Mouse (Mus musculus): ENCODE measurements at regions not wholly inside any gene's neighbourhood (a gene's known extent, or its start where the extent isn't known, plus 50 kb on each side); places are given as distances from the start of the nearest gene placed in this dataset.

- no peak for DNase-seq
These were observed 572.6 kb upstream of the Robo2 start for GRCm38 (mm10) chr16:74984207-74984606.

GRCm38 (mm10) chr16:74966099-74966498, 554.5 kb upstream of the Robo2 start:
- DNase-seq, result no peak

- DNase-seq, result no peak
These were observed 518.1 kb upstream of the Robo2 start for GRCm38 (mm10) chr16:74929739-74930138.

GRCm38 (mm10) chr16:74900835-74901234, 489.2 kb upstream of the Robo2 start:
- no peak for DNase-seq

GRCm38 (mm10) chr16:74887724-74888123, 476.1 kb upstream of the Robo2 start:
- no peak for DNase-seq

- DNase-seq, result no peak
These were observed 467.0 kb upstream of the Robo2 start for GRCm38 (mm10) chr16:74878603-74879002.

- DNase-seq, result no peak
These were observed 462.1 kb upstream of the Robo2 start for GRCm38 (mm10) chr16:74873756-74874155.

- no peak for DNase-seq
These were observed 446.1 kb upstream of the Robo2 start for GRCm38 (mm10) chr16:74857752-74858151.

- no peak for DNase-seq
These were observed 428.4 kb upstream of the Robo2 start for GRCm38 (mm10) chr16:74840006-74840405.

- no peak for DNase-seq
These were observed 402.8 kb upstream of the Robo2 start for GRCm38 (mm10) chr16:74814386-74814785.

GRCm38 (mm10) chr16:74809154-74809825, 397.7 kb upstream of the Robo2 start:
- no peak for DNase-seq

GRCm38 (mm10) chr16:74806775-74807174, 395.1 kb upstream of the Robo2 start:
- DNase-seq, result no peak

- DNase-seq, result peak; percentile 21
These were observed 389.7 kb upstream of the Robo2 start for GRCm38 (mm10) chr16:74801296-74801695.

- no peak for DNase-seq
These were observed 384.7 kb upstream of the Robo2 start for GRCm38 (mm10) chr16:74796303-74796653.

GRCm38 (mm10) chr16:74795360-74796302, 384.0 kb upstream of the Robo2 start:
- DNase-seq, result no peak

- no peak for DNase-seq
These were observed 373.9 kb upstream of the Robo2 start for GRCm38 (mm10) chr16:74785365-74786119.

GRCm38 (mm10) chr16:74780388-74780787, 368.8 kb upstream of the Robo2 start:
- no peak for DNase-seq

GRCm38 (mm10) chr16:74768264-74768663, 356.6 kb upstream of the Robo2 start:
- DNase-seq, result no peak

- no peak for DNase-seq
These were observed 345.2 kb upstream of the Robo2 start for GRCm38 (mm10) chr16:74756720-74757345.

GRCm38 (mm10) chr16:74750900-74751299, 339.3 kb upstream of the Robo2 start:
- DNase-seq, result no peak

- DNase-seq, result no peak
These were observed 337.4 kb upstream of the Robo2 start for GRCm38 (mm10) chr16:74749006-74749405.

GRCm38 (mm10) chr16:74743512-74743911, 331.9 kb upstream of the Robo2 start:
- DNase-seq, result no peak
